Mouse (Mus musculus) intestine, postnatal 0 days (tissue): ENCODE measurements around the gene Tmco4. TPM values are rescaled to one million over a fixed set of nuclear protein-coding genes. Genes with fewer than 3 reads are reported as not detected.

Source experiments
- ATAC-seq: fragments of 200-750 bp; cut with Nextera tagmentation; 2 replicates; pipeline ENCODE4 v1.8.0; 2017; ENCODE audit warnings: mild to moderate bottlenecking, moderate TSS enrichment, moderate library complexity
- H3K27ac ChIP-seq: fragments of 300-500 bp; sonication (generic); 2 replicates; pipeline ENCODE4 v1.5.1; 2014; ENCODE audit warnings: mild to moderate bottlenecking, low read depth, low read length, moderate library complexity
- H3K27me3 ChIP-seq: fragments of 300-500 bp; sonication (generic); replicated peaks from 2 replicates; pipeline ENCODE4 v1.6.1; 2014; ENCODE audit warnings: low read length, mixed read lengths; ENCODE audit not compliant: control insufficient read depth, insufficient read depth
- H3K36me3 ChIP-seq: fragments of 300-500 bp; sonication (generic); 2 replicates; pipeline ENCODE4 v1.6.1; 2014; ENCODE audit warnings: mild to moderate bottlenecking, moderate library complexity; ENCODE audit not compliant: control insufficient read depth, insufficient read depth
- H3K4me1 ChIP-seq: fragments of 300-500 bp; sonication (generic); replicated peaks from 2 replicates; pipeline ENCODE4 v1.6.1; 2014; ENCODE audit warnings: antibody characterized with exemption, low read length, mixed read lengths; ENCODE audit not compliant: control insufficient read depth, insufficient read depth
- H3K4me2 ChIP-seq: fragments of 300-500 bp; sonication (generic); replicated peaks from 2 replicates; pipeline ENCODE4 v1.6.1; 2014; ENCODE audit warnings: low read depth, mild to moderate bottlenecking, moderate library complexity
- H3K4me3 ChIP-seq: fragments of 300-500 bp; sonication (generic); 2 replicates; pipeline ENCODE4 v1.5.1; 2014; ENCODE audit warnings: low read depth, low read length
- H3K9ac ChIP-seq: fragments of 300-500 bp; sonication (generic); 2 replicates; pipeline ENCODE4 v1.6.1; 2014; ENCODE audit warnings: mild to moderate bottlenecking, low read depth, low read length
- H3K9me3 ChIP-seq: fragments of 300-500 bp; sonication (generic); 2 replicates; pipeline ENCODE4 v1.6.1; 2016; ENCODE audit warnings: mixed run types; ENCODE audit not compliant: control insufficient read depth
- CTCF ChIP-seq: sonication (generic); IDR thresholded peaks from 2 replicates; pipeline ENCODE4 v1.5.1; 2016; ENCODE audit warnings: low read depth, mild to moderate bottlenecking, control low read depth, antibody characterized with exemption, moderate library complexity
- WGBS: fragments of 180-500 bp; shearing (Covaris S2); extraction: QIAGEN DNeasy Blood & Tissue Kit; methylation state at CpG from one replicate; pipeline ENCODE4 v1.1.7; 2014; 5-methylcytosine and 5-hydroxymethylcytosine counted together
- polyA plus RNA-seq: library from polyadenylated mRNA; unstranded; fragments of >200 nt; fragmentation: Nextera tagmentation; extraction: Ambion mirVana; gene quantifications from 2 replicates; pipeline ENCODE4 v1.2.1, GENCODE M21; 2015

The Tmco4 gene
- polyA plus RNA-seq, 1 experiment from 2014 or later, result 11.0 TPM

GRCm38 (mm10) chr4:139037795-139038607, 65.3 kb downstream of the Tmco4 start:
- no peak overlapping the region for H3K27ac ChIP-seq
- no peak for ATAC-seq
- no peaks in the 10 kb centered on the region for H3K9me3 ChIP-seq
- TF ChIP-seq CTCF, result no peak
- H3K4me1 ChIP-seq, result no peaks in the 10 kb centered on the region
- WGBS, result 63% methylated on average over 17 of the region's 17 CpGs
- peaks cover 28% of the 10 kb centered on the region for H3K36me3 ChIP-seq
- H3K4me3 ChIP-seq, result no peak overlapping the region
- no peak overlapping the region for H3K4me2 ChIP-seq
- no peaks in the 10 kb centered on the region for H3K27me3 ChIP-seq
- H3K9ac ChIP-seq, result no peak overlapping the region

- no peaks in the 10 kb centered on the region for H3K4me1 ChIP-seq
- 35% methylated on average over 10 of the region's 10 CpGs for WGBS
- ATAC-seq, result no peak
Measured at GRCm38 (mm10) chr4:139040084-139040839, 67.6 kb downstream of the Tmco4 start.

GRCm38 (mm10) chr4:139042611-139043010, 69.9 kb downstream of the Tmco4 start:
- H3K4me2 ChIP-seq, result no peak overlapping the region
- peaks cover 10% of the 10 kb centered on the region; the same call in 1 of the 2 replicates for H3K36me3 ChIP-seq
- H3K27me3 ChIP-seq, result no peaks in the 10 kb centered on the region
- no peak overlapping the region for H3K4me3 ChIP-seq
- H3K9ac ChIP-seq, result no peak overlapping the region
- H3K4me1 ChIP-seq, result no peaks in the 10 kb centered on the region
- no peak for TF ChIP-seq CTCF
- no peaks in the 10 kb centered on the region for H3K9me3 ChIP-seq
- no peak overlapping the region for H3K27ac ChIP-seq
- 79% methylated on average over 5 of the region's 5 CpGs for WGBS
- ATAC-seq, result no peak

More at GRCm38 (mm10) chr4:139040084-139040839, 67.6 kb downstream of the Tmco4 start:
- H3K27ac ChIP-seq, result no peak overlapping the region
- TF ChIP-seq CTCF, result no peak
- no peak overlapping the region for H3K4me2 ChIP-seq
- H3K36me3 ChIP-seq, result peaks cover 28% of the 10 kb centered on the region
- no peak overlapping the region for H3K4me3 ChIP-seq
- H3K9me3 ChIP-seq, result no peaks in the 10 kb centered on the region
- H3K9ac ChIP-seq, result no peak overlapping the region
- H3K27me3 ChIP-seq, result no peaks in the 10 kb centered on the region

- Histone ChIP-seq H3K9me3 (no peaks in the 10 kb centered on the region), H3K27ac (no peak overlapping the region), H3K27me3 (no peaks in the 10 kb centered on the region), H3K4me3 (no peak overlapping the region), H3K9ac (no peak overlapping the region), H3K36me3 (peaks cover 5% of the 10 kb centered on the region; the same call in 1 of the 2 replicates), H3K4me1 (no peaks in the 10 kb centered on the region), H3K4me2 (no peak overlapping the region)
- no peak for TF ChIP-seq CTCF
- WGBS, result 88% methylated on average over 2 of the region's 2 CpGs
- no peak for ATAC-seq
Measured at GRCm38 (mm10) chr4:139043600-139043999, 70.9 kb downstream of the Tmco4 start.

- no peaks in the 10 kb centered on the region for H3K9me3 ChIP-seq
- H3K27me3 ChIP-seq, result no peaks in the 10 kb centered on the region
- no peaks in the 10 kb centered on the region for H3K4me1 ChIP-seq
- H3K4me3 ChIP-seq, result no peak overlapping the region
- ATAC-seq, result no peak
- H3K27ac ChIP-seq, result no peak overlapping the region
- 86% methylated on average over 5 of the region's 5 CpGs for WGBS
- no peak overlapping the region for H3K4me2 ChIP-seq
- TF ChIP-seq CTCF, result no peak
- no peak overlapping the region for H3K9ac ChIP-seq
- no peaks in the 10 kb centered on the region; the same call in 1 of the 2 replicates for H3K36me3 ChIP-seq
Measured at GRCm38 (mm10) chr4:139044566-139044965, 71.9 kb downstream of the Tmco4 start.

GRCm38 (mm10) chr4:139046354-139046753, 73.7 kb downstream of the Tmco4 start:
- H3K36me3 ChIP-seq, result no peaks in the 10 kb centered on the region; the same call in 1 of the 2 replicates
- H3K4me3 ChIP-seq, result no peak overlapping the region
- no peak for ATAC-seq
- 92% methylated on average over 5 of the region's 5 CpGs for WGBS
- TF ChIP-seq CTCF, result no peak
- H3K9ac ChIP-seq, result no peak overlapping the region
- no peaks in the 10 kb centered on the region for H3K9me3 ChIP-seq
- H3K27me3 ChIP-seq, result no peaks in the 10 kb centered on the region
- H3K4me2 ChIP-seq, result no peak overlapping the region
- no peaks in the 10 kb centered on the region for H3K4me1 ChIP-seq
- H3K27ac ChIP-seq, result no peak overlapping the region
